Comparison of ENCODE assay signal across 8 mouse cellular contexts in genomic region chr7:19698907-19699826, GRCm38 (mm10). TPM values are rescaled to one million over a fixed set of nuclear protein-coding genes. Genes with fewer than 3 reads are reported as not detected.
DNase-seq lines count a peak whose midpoint lies in the region; ATAC-seq and TF ChIP-seq lines count a peak whose summit lies in the region.

TSS of gene Apoe (minus strand) at chr7:19699188.

- DNase-seq in urinary bladder, adult 2 months (ENCODE audit: low spot score) = no peak
- no peak for DNase-seq in urinary bladder, postnatal 25 days (ENCODE audit: low spot score)
- peak; percentile 80 for DNase-seq in kidney, postnatal 10 days
- peak; percentile 65 for DNase-seq in liver, embryonic 11.5 days (ENCODE audit: low spot score)
- DNase-seq in midbrain, postnatal 0 days (ENCODE audit: low spot score) = peak; percentile 82
- peak; percentile 48 for DNase-seq in testis, postnatal 14 days (ENCODE audit: low spot score)

- peak within 1 kb of the TSS; percentile 64 for H3K4me2 ChIP-seq in forebrain, embryonic 12.5 days
- H3K4me2 ChIP-seq in heart, embryonic 15.5 days = peak within 1 kb of the TSS; percentile 76
- H3K4me2 ChIP-seq in liver, embryonic 11.5 days = peak within 1 kb of the TSS; percentile 76
- peak within 1 kb of the TSS; percentile 52 for H3K4me2 ChIP-seq in midbrain, postnatal 0 days (ENCODE audit: low read depth, low read length, poor library complexity, severe bottlenecking)

- no peak; the same call in 1 of the 2 replicates for TF ChIP-seq CTCF in midbrain, postnatal 0 days (IDR thresholded peaks at IDR 0.05)

- peaks cover 21% of the 10 kb centered on the region for H3K4me1 ChIP-seq in forebrain, embryonic 12.5 days
- H3K4me1 ChIP-seq in heart, embryonic 15.5 days (replicated peaks) = peaks cover 57% of the 10 kb centered on the region
- H3K4me1 ChIP-seq in liver, embryonic 11.5 days (replicated peaks; ENCODE audit: control insufficient read depth, insufficient read depth, low read length) = peaks cover 66% of the 10 kb centered on the region
- 0 out of 2 replicates have a peak, but pooled peaks cover 6% of the 10 kb centered on the region for H3K4me1 ChIP-seq in midbrain, postnatal 0 days (ENCODE audit: insufficient read depth, low read length)

- H3K36me3 ChIP-seq in forebrain, embryonic 12.5 days (replicated peaks) = peaks cover 34% of the 10 kb centered on the region
- peaks cover 27% of the 10 kb centered on the region; the same call in 1 of the 2 replicates for H3K36me3 ChIP-seq in heart, embryonic 15.5 days
- peaks cover 24% of the 10 kb centered on the region for H3K36me3 ChIP-seq in liver, embryonic 11.5 days (ENCODE audit: control insufficient read depth, insufficient read depth, low read length)
- H3K36me3 ChIP-seq in midbrain, postnatal 0 days (ENCODE audit: insufficient read depth, low read length) = peaks cover 26% of the 10 kb centered on the region

- H3K27me3 ChIP-seq in forebrain, embryonic 12.5 days = 0 out of 2 replicates have a peak, but pooled peaks cover 4% of the 10 kb centered on the region
- no peaks in the 10 kb centered on the region for H3K27me3 ChIP-seq in heart, embryonic 15.5 days
- H3K27me3 ChIP-seq in liver, embryonic 11.5 days (replicated peaks; ENCODE audit: control insufficient read depth, insufficient read depth, low read length) = no peaks in the 10 kb centered on the region
- H3K27me3 ChIP-seq in midbrain, postnatal 0 days (ENCODE audit: insufficient read depth, low read length) = no peaks in the 10 kb centered on the region

- peak within 1 kb of the TSS; percentile 27; the same call in 1 of the 2 replicates for H3K27ac ChIP-seq in forebrain, embryonic 12.5 days
- peak within 1 kb of the TSS; percentile 70 for H3K27ac ChIP-seq in heart, embryonic 15.5 days
- H3K27ac ChIP-seq in liver, embryonic 11.5 days (ENCODE audit: low read depth, low read length) = peak within 1 kb of the TSS; percentile 68
- peak within 1 kb of the TSS; percentile 67 for H3K27ac ChIP-seq in midbrain, postnatal 0 days (ENCODE audit: low read depth, low read length)

- 0 out of 2 replicates have a peak, but pooled peaks cover 6% of the 10 kb centered on the region for H3K9me3 ChIP-seq in forebrain, embryonic 12.5 days
- H3K9me3 ChIP-seq in heart, embryonic 15.5 days (replicated peaks) = no peaks in the 10 kb centered on the region
- H3K9me3 ChIP-seq in liver, embryonic 11.5 days (ENCODE audit: control insufficient read depth, low read length) = no peaks in the 10 kb centered on the region
- no peaks in the 10 kb centered on the region for H3K9me3 ChIP-seq in midbrain, postnatal 0 days (ENCODE audit: low read length)

- 1% methylated on average over 20 of the region's 20 CpGs for WGBS in forebrain, embryonic 12.5 days
- WGBS in heart, embryonic 15.5 days = 3% methylated on average over 20 of the region's 20 CpGs
- WGBS in liver, embryonic 11.5 days = 4% methylated on average over 20 of the region's 20 CpGs
- 3% methylated on average over 20 of the region's 20 CpGs for WGBS in midbrain, postnatal 0 days

- peak within 1 kb of the TSS; percentile 50 for H3K9ac ChIP-seq in forebrain, embryonic 12.5 days
- peak within 1 kb of the TSS; percentile 58 for H3K9ac ChIP-seq in heart, embryonic 15.5 days
- H3K9ac ChIP-seq in liver, embryonic 11.5 days (ENCODE audit: low read depth, low read length) = peak within 1 kb of the TSS; percentile 69
- peak within 1 kb of the TSS; percentile 64 for H3K9ac ChIP-seq in midbrain, postnatal 0 days (replicated peaks; ENCODE audit: low read length, poor library complexity, severe bottlenecking)

- peak; percentile 47 for ATAC-seq in forebrain, embryonic 12.5 days (ENCODE audit: low FRiP score)
- ATAC-seq in heart, embryonic 15.5 days (replicated peaks; ENCODE audit: insufficient number of reproducible peaks, insufficient read depth, low FRiP score, low read depth) = peak; percentile 71; the same call in 1 of the 2 replicates
- peak; percentile 54 for ATAC-seq in liver, embryonic 11.5 days (replicated peaks; ENCODE audit: low FRiP score)
- ATAC-seq in midbrain, postnatal 0 days (ENCODE audit: low FRiP score) = peak; percentile 69

- H3K4me3 ChIP-seq in forebrain, embryonic 12.5 days (replicated peaks) = peak within 1 kb of the TSS; percentile 35
- H3K4me3 ChIP-seq in heart, embryonic 15.5 days = peak within 1 kb of the TSS; percentile 52
- H3K4me3 ChIP-seq in liver, embryonic 11.5 days (ENCODE audit: low read depth, low read length) = peak within 1 kb of the TSS; percentile 58
- H3K4me3 ChIP-seq in midbrain, postnatal 0 days (ENCODE audit: low read depth, low read length) = peak within 1 kb of the TSS; percentile 34

RNA-seq across cellular contexts. Expression of gene Apoe, which starts in this region (rescaled TPM):
- polyA plus RNA-seq in urinary bladder, adult 2 months (2012; rRNA removed) = 1,139 and 1,516 TPM in 2 replicates
- 115 and 128 TPM in 2 replicates for polyA plus RNA-seq in forebrain, embryonic 12.5 days (2016; fragmentation: Nextera tagmentation; extraction: Ambion mirVana)
- polyA plus RNA-seq in heart, embryonic 15.5 days (2015; fragmentation: Nextera tagmentation; extraction: Ambion mirVana) = 596 and 739 TPM in 2 replicates
- polyA plus RNA-seq in liver, embryonic 11.5 days (2014; fragmentation: Nextera tagmentation; extraction: Ambion mirVana) = 1,439 and 1,470 TPM in 2 replicates
- total RNA-seq in midbrain, postnatal 0 days (2014; rRNA removed) = 1,618 and 2,613 TPM in 2 replicates
- 2,139 and 2,488 TPM in 2 replicates for polyA plus RNA-seq in midbrain, postnatal 0 days (2015; fragmentation: Nextera tagmentation; extraction: Ambion mirVana)

Comparison
In these comparisons a context has a peak if more than half of its experiments do, and no peak if none do; other contexts are left out.
1. DNase-seq: peak in kidney, postnatal 10 days (single experiment), liver, embryonic 11.5 days (single experiment), midbrain, postnatal 0 days (single experiment) and testis, postnatal 14 days (single experiment); none in urinary bladder, adult 2 months (single experiment) and urinary bladder, postnatal 25 days (single experiment).
2. Peak in every context shown above with its lines, with median percentiles within 50 percentile points of each other: ATAC-seq, H3K27ac ChIP-seq, H3K4me2 ChIP-seq, H3K4me3 ChIP-seq and H3K9ac ChIP-seq.